Mouse (Mus musculus) fibroblast of lung, adult 2 months (primary cell): ENCODE measurements around the gene Pax4.
A peak's percentile ranks its signal among the peaks of the same experiment; 100 is the strongest.

ENCODE experiments used
- DNase-seq: peaks from one replicate; pipeline ENCODE4 v3.0.0-alpha.2; 2011; ENCODE audit warnings: low read depth

Gene Pax4

GRCm38 (mm10) chr6:28449253-28449652 lies at the start of gene Pax4:
Gene Pax4, minus strand, starts transcription at chr6:28449353.
- no peak for DNase-seq

- DNase-seq = no peak
Measured at GRCm38 (mm10) chr6:28497837-28498236, 48.7 kb upstream of the Pax4 start.

GRCm38 (mm10) chr6:28491198-28491597 lies 42.0 kb upstream of the Pax4 start:
- DNase-seq = no peak

- no peak for DNase-seq
Measured at GRCm38 (mm10) chr6:28490612-28491011, 41.5 kb upstream of the Pax4 start.

- no peak for DNase-seq
Measured at GRCm38 (mm10) chr6:28488204-28488851, 39.2 kb upstream of the Pax4 start.

GRCm38 (mm10) chr6:28486905-28487304 lies 37.8 kb upstream of the Pax4 start:
- no peak for DNase-seq

- no peak for DNase-seq
Measured at GRCm38 (mm10) chr6:28486471-28486870, 37.3 kb upstream of the Pax4 start.

- no peak for DNase-seq
Measured at GRCm38 (mm10) chr6:28486008-28486407, 36.9 kb upstream of the Pax4 start.

- DNase-seq = peak; percentile 40
Measured at GRCm38 (mm10) chr6:28482711-28483315, 33.7 kb upstream of the Pax4 start.

GRCm38 (mm10) chr6:28480752-28481492 lies 31.8 kb upstream of the Pax4 start:
- no peak for DNase-seq

GRCm38 (mm10) chr6:28479865-28480751 lies 31.0 kb upstream of the Pax4 start:
- DNase-seq = peak; percentile 99

- DNase-seq = no peak
Measured at GRCm38 (mm10) chr6:28474839-28475238, 25.7 kb upstream of the Pax4 start, which contains the start of gene Snd1. Gene Snd1, plus strand, starts transcription at chr6:28475139.

- DNase-seq = no peak
Measured at GRCm38 (mm10) chr6:28474211-28474610, 25.1 kb upstream of the Pax4 start.

GRCm38 (mm10) chr6:28471284-28472035 lies 22.3 kb upstream of the Pax4 start:
- no peak for DNase-seq

GRCm38 (mm10) chr6:28470621-28471020 lies 21.5 kb upstream of the Pax4 start:
- DNase-seq = no peak

- DNase-seq = no peak
Measured at GRCm38 (mm10) chr6:28470017-28470602, 21.0 kb upstream of the Pax4 start.

GRCm38 (mm10) chr6:28464630-28465029 lies 15.5 kb upstream of the Pax4 start:
- no peak for DNase-seq

- DNase-seq = no peak
Measured at GRCm38 (mm10) chr6:28460534-28460933, 11.4 kb upstream of the Pax4 start.

GRCm38 (mm10) chr6:28459221-28459668 lies 10.1 kb upstream of the Pax4 start:
- no peak for DNase-seq

GRCm38 (mm10) chr6:28450977-28451376 lies 1.8 kb upstream of the Pax4 start:
- DNase-seq = no peak

- no peak for DNase-seq
Measured at GRCm38 (mm10) chr6:28450481-28450880, 1.3 kb upstream of the Pax4 start.
